Mouse (Mus musculus): ENCODE measurements around the gene Prkaa1.
"Not testable (repeated sequence)": the region's sequence is repeated elsewhere in the genome, so short reads cannot be mapped to it uniquely, and the experiment has no call there.

DNA sequence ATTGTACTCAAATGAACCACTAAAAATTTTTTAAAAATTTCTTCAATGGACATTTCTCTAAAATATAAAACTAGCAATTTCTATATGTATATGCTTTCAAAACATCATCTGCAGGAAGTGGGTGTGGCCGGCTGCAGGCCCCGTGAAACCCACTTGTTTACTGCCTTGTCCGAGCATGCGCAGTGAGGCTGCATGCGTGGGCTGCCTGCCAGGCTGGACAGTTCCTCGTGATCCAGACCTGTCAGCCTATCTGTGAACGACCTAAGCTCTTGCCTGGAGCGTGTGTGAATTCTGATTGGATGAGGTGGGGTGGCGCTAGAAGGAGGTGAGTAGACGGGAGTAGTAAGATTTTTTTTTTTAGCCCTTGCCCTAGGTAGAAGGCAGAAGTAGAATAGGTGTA, 87.1 kb downstream of the Prkaa1 start:
- not testable (repeated sequence) for TF ChIP-seq CTCF (conservative IDR thresholded peaks at IDR 0.05; ENCODE audit: low read length); NANOG (IDR thresholded peaks at IDR 0.05; ENCODE audit: borderline replicate concordance, low read length); POU5F1 (IDR thresholded peaks at IDR 0.05; ENCODE audit: borderline replicate concordance, low read length)
